Mouse (Mus musculus) stomach, postnatal 0 days (tissue): ENCODE measurements around the gene Eif2ak1.
A peak's percentile ranks its signal among the peaks of the same experiment; 100 is the strongest.

ENCODE experiments used
- CTCF ChIP-seq: IDR thresholded peaks from 2 replicates; pipeline ENCODE4 v1.5.1; 2016; ENCODE audit warnings: antibody characterized with exemption, low read depth, mild to moderate bottlenecking, moderate library complexity
- EP300 ChIP-seq: optimal IDR thresholded peaks from 2 replicates; pipeline ENCODE3; 2016; ENCODE audit warnings: antibody characterized with exemption

DNA sequence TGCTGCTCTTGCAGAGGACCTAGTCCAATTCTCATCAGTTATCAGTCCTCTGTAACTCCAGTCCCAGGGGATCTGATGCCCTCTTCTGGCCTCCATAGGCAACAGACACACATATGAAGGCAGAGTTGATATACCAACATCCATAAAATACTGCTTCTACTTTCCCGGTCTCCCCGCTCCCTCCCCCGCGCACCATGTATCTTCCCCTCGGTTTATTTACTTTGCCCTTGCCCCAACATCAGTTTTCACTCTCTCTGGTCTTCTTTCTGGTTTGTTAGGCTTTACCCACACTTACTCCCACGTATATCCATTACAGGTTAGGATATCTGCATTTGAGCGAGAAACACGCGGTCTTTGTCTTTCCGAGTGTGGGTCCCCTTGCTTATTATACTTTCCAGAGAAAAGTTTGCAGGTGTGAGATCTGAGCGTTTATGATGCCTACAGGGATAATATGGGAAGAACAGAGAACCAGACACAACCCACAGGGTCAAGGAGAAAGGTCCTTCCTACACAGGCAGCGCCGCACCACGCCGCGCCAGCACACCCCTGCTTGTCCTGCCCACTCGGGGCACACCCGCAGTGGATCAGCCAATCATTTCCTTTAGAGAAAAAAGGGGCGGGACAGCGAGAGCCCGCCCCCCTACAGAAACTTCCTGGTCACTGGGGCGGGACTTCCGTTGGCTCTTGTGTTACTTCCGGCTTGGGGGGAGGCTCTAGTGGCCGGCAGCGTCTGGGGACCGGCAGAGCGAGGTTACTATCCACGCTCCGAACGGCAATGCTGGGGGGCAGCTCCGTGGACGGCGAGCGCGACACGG lies at the start of gene Eif2ak1:
- TF ChIP-seq CTCF (peak; percentile 72), EP300 (no peak)
